Mouse (Mus musculus) megakaryocyte, embryonic 14.5 days (primary cell): ENCODE data around the gene Ptpra.

Source experiments
- FLI1 ChIP-seq: IDR thresholded peaks from 2 replicates; pipeline ENCODE4 v1.6.1; 2012; ENCODE audit warnings: low read length, inconsistent platforms, mixed read lengths
- GATA1 ChIP-seq: IDR thresholded peaks from 3 replicates; pipeline ENCODE4 v1.6.1; 2012; ENCODE audit warnings: mixed read lengths, low read length, inconsistent platforms, borderline replicate concordance

- TF ChIP-seq GATA1 (no peak), FLI1 (no peak)
These were observed 135.9 kb downstream of the Ptpra start for GRCm38 (mm10) chr2:130586016-130586415.
